Mouse (Mus musculus) limb, embryonic 11.5 days (tissue): ENCODE results near the gene Fbrs. TPM values are rescaled to one million over a fixed set of nuclear protein-coding genes. Genes with fewer than 3 reads are reported as not detected.

Source experiments
- ATAC-seq: fragments of 200-750 bp; cut with Nextera tagmentation; 2 replicates; pipeline ENCODE4 v1.8.0; 2017; ENCODE audit warnings: low read depth; ENCODE audit not compliant: insufficient number of reproducible peaks, low FRiP score, low TSS enrichment
- DNase-seq: peaks from one replicate; pipeline ENCODE4 v3.0.0-alpha.2; 2015; ENCODE audit warnings: low spot score
- H3K27ac ChIP-seq: fragments of 300-500 bp; sonication (generic); replicated peaks from 2 replicates; pipeline ENCODE4 v1.5.1; 2014; ENCODE audit warnings: low read depth, mild to moderate bottlenecking, low read length
- H3K27me3 ChIP-seq: fragments of 300-500 bp; sonication (generic); 2 replicates; pipeline ENCODE4 v1.6.1; 2014; ENCODE audit warnings: mild to moderate bottlenecking, low read length, mixed read lengths; ENCODE audit not compliant: control insufficient read depth, insufficient read depth
- H3K36me3 ChIP-seq: fragments of 300-500 bp; sonication (generic); 2 replicates; pipeline ENCODE4 v1.6.1; 2014; ENCODE audit warnings: mild to moderate bottlenecking, low read length, moderate library complexity, mixed read lengths; ENCODE audit not compliant: control insufficient read depth, insufficient read depth
- H3K4me1 ChIP-seq: fragments of 300-500 bp; sonication (generic); 2 replicates; pipeline ENCODE4 v1.6.1; 2014; ENCODE audit warnings: low read length, mixed read lengths; ENCODE audit not compliant: control insufficient read depth, insufficient read depth
- H3K4me2 ChIP-seq: fragments of 300-500 bp; sonication (generic); 2 replicates; pipeline ENCODE4 v1.6.1; 2014; ENCODE audit warnings: low read depth, mild to moderate bottlenecking, moderate library complexity; ENCODE audit not compliant: severe bottlenecking
- H3K4me3 ChIP-seq: fragments of 300-500 bp; sonication (generic); 2 replicates; pipeline ENCODE4 v1.5.1; 2014; ENCODE audit warnings: low read depth, low read length
- H3K9ac ChIP-seq: fragments of 300-500 bp; sonication (generic); 2 replicates; pipeline ENCODE4 v1.6.1; 2014; ENCODE audit warnings: mild to moderate bottlenecking, low read length
- H3K9me3 ChIP-seq: fragments of 300-500 bp; sonication (generic); 2 replicates; pipeline ENCODE4 v1.6.1; 2016; ENCODE audit warnings: low read length; ENCODE audit not compliant: control insufficient read depth
- WGBS: fragments of 180-500 bp; shearing (Covaris S2); extraction: QIAGEN DNeasy Blood & Tissue Kit; methylation state at CpG from one replicate; pipeline ENCODE4 v1.1.7; 2014; 5-methylcytosine and 5-hydroxymethylcytosine counted together
- microRNA-seq: library from miRNA; unstranded; fragments of <30 nt; microRNA quantifications from one replicate; pipeline ENCODE4, GENCODE M21; 2016
- polyA plus RNA-seq: library from polyadenylated mRNA; unstranded; fragments of >200 nt; fragmentation: Nextera tagmentation; extraction: Ambion mirVana; gene quantifications from 2 replicates; pipeline ENCODE4 v1.2.1, GENCODE M21; 2014

Gene Fbrs
- polyA plus RNA-seq, 1 experiment from 2014 or later, result 13.2 TPM

- Histone ChIP-seq H3K27me3 (no peaks in the 10 kb centered on the region), H3K4me1 (peaks cover 6% of the 10 kb centered on the region; the same call in 1 of the 2 replicates), H3K4me2 (no peak overlapping the region), H3K9me3 (no peaks in the 10 kb centered on the region), H3K27ac (no peak overlapping the region), H3K4me3 (no peak overlapping the region), H3K9ac (no peak overlapping the region), H3K36me3 (peaks cover 11% of the 10 kb centered on the region; the same call in 1 of the 2 replicates)
- ATAC-seq (no peak), DNase-seq (no peak)
- 92% methylated on average over 7 of the region's 7 CpGs for WGBS
Observed at GRCm38 (mm10) chr7:127515846-127516245, 36.8 kb downstream of the Fbrs start.

GRCm38 (mm10) chr7:127516344-127516743 is 37.3 kb downstream of the Fbrs start:
- no peak overlapping the region for H3K4me2 ChIP-seq
- H3K4me3 ChIP-seq, result no peak overlapping the region
- H3K36me3 ChIP-seq, result peaks cover 15% of the 10 kb centered on the region; the same call in 1 of the 2 replicates
- ATAC-seq, result no peak
- WGBS, result 98% methylated on average over 6 of the region's 7 CpGs
- H3K27me3 ChIP-seq, result no peaks in the 10 kb centered on the region
- no peaks in the 10 kb centered on the region for H3K9me3 ChIP-seq
- peaks cover 6% of the 10 kb centered on the region; the same call in 1 of the 2 replicates for H3K4me1 ChIP-seq
- H3K27ac ChIP-seq, result no peak overlapping the region
- DNase-seq, result no peak
- H3K9ac ChIP-seq, result no peak overlapping the region

GRCm38 (mm10) chr7:127519284-127519683 is 40.3 kb downstream of the Fbrs start, which contains the start of gene Gm42715:
TSS of gene Gm42715 (plus strand) at chr7:127519584.
- no peak within 1 kb of the TSS for H3K4me2 ChIP-seq
- no peaks in the 10 kb centered on the region for H3K4me1 ChIP-seq
- peaks cover 30% of the 10 kb centered on the region; the same call in 1 of the 2 replicates for H3K36me3 ChIP-seq
- ATAC-seq (no peak), DNase-seq (no peak)
- 96% methylated on average over 3 of the region's 3 CpGs for WGBS
- H3K9me3 ChIP-seq, result no peaks in the 10 kb centered on the region
- H3K27ac ChIP-seq, result no peak within 1 kb of the TSS
- no peaks in the 10 kb centered on the region for H3K27me3 ChIP-seq
- H3K4me3 ChIP-seq, result no peak within 1 kb of the TSS
- H3K9ac ChIP-seq, result no peak within 1 kb of the TSS

Small RNAs within 50 kb of the gene (microRNA-seq; reads per million reads assigned to microRNA genes)
- gene Gm47278 (not detected), gene Mir7060 (not detected)

Other genes starting within 250 kb of the Fbrs start
- 24.2 and 29.1 TPM in 2 replicates for gene Zfp553, start 246.1 kb upstream of the Fbrs start, polyA plus RNA-seq
- gene Sept1, start 246.1 kb upstream of the Fbrs start, polyA plus RNA-seq, result 23.1 and 29.3 TPM in 2 replicates
- 65.6 and 69.0 TPM in 2 replicates for gene Zfp771, start 234.9 kb upstream of the Fbrs start, polyA plus RNA-seq
- gene Dctpp1, start 218.5 kb upstream of the Fbrs start, polyA plus RNA-seq, result 290 and 292 TPM in 2 replicates
- gene Sephs2, start 205.1 kb upstream of the Fbrs start, polyA plus RNA-seq, result 94.5 and 104 TPM in 2 replicates
- gene Itgal, start 182.9 kb upstream of the Fbrs start, polyA plus RNA-seq, result 0.18 and 0.44 TPM in 2 replicates
- 6.0 TPM in 2 replicates for gene Zfp768, start 133.6 kb upstream of the Fbrs start, polyA plus RNA-seq
- gene Zfp747, start 103.1 kb upstream of the Fbrs start, polyA plus RNA-seq, result 8.6 and 9.2 TPM in 2 replicates
- 6.3 and 6.8 TPM in 2 replicates for gene 9130019O22Rik, start 92.0 kb upstream of the Fbrs start, polyA plus RNA-seq
- 7.4 and 9.0 TPM in 2 replicates for gene E430018J23Rik, start 85.6 kb upstream of the Fbrs start, polyA plus RNA-seq
- gene Zfp764, start 72.4 kb upstream of the Fbrs start, polyA plus RNA-seq, result 7.5 and 7.7 TPM in 2 replicates
- 33.7 and 37.7 TPM in 2 replicates for gene Zfp688, start 57.1 kb upstream of the Fbrs start, polyA plus RNA-seq
- gene Zfp689, start 30.0 kb upstream of the Fbrs start, polyA plus RNA-seq, result 16.5 and 17.6 TPM in 2 replicates
- gene Prr14, start 19.6 kb upstream of the Fbrs start, polyA plus RNA-seq, result 49.1 and 53.4 TPM in 2 replicates
- 59.4 and 61.4 TPM in 2 replicates for gene Srcap, start 32.8 kb downstream of the Fbrs start, polyA plus RNA-seq
- 19.4 and 21.0 TPM in 2 replicates for gene Gm42715, start 40.4 kb downstream of the Fbrs start, polyA plus RNA-seq
- gene Tmem265, start 82.2 kb downstream of the Fbrs start, polyA plus RNA-seq, result 4.7 and 9.9 TPM in 2 replicates
- 45.7 and 48.8 TPM in 2 replicates for gene Phkg2, start 94.1 kb downstream of the Fbrs start, polyA plus RNA-seq
- 11.5 and 12.3 TPM in 2 replicates for gene Ccdc189, start 109.4 kb downstream of the Fbrs start, polyA plus RNA-seq
- 44.3 and 49.1 TPM in 2 replicates for gene Rnf40, start 109.6 kb downstream of the Fbrs start, polyA plus RNA-seq
- gene Zfp629, start 136.6 kb downstream of the Fbrs start, polyA plus RNA-seq, result 28.0 and 31.8 TPM in 2 replicates
- gene Bcl7c, start 229.7 kb downstream of the Fbrs start, polyA plus RNA-seq, result 83.9 and 85.5 TPM in 2 replicates
- gene Ctf1, start 233.5 kb downstream of the Fbrs start, polyA plus RNA-seq, result 19.6 and 21.4 TPM in 2 replicates